Mouse (Mus musculus): ENCODE measurements at regions not wholly inside any gene's neighbourhood (a gene's known extent, or its start where the extent isn't known, plus 50 kb on each side); places are given as distances from the start of the nearest gene placed in this dataset.

DNA sequence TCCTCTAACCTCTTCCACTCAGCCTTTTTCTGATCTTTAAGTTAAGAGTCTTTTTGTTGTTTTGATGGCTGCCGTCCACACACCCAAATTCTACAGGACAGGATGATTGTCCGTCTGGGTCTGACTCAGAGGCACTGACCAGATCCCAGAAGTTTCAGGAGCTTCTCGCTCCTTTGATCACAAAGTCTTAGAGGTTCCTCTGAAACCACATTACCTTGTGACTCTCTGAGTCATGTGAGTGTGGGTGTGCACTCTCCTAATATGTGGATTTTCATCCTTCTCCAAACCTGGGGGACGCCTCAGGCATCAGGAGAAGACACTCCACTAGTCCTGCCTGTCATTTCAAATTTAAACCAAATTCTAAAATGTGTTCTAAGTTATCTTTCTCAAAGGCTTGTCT lies 52.0 kb upstream of the Aldh1a3 start:
- Histone ChIP-seq H3K4me1 (replicated peaks; ENCODE audit: control insufficient read depth, insufficient read depth, low read length) (no peaks in the 10 kb centered on the region), H3K36me3 (ENCODE audit: control insufficient read depth, insufficient read depth, low read length) (no peaks in the 10 kb centered on the region), H3K27ac (ENCODE audit: low read depth, low read length) (no peak overlapping the region), H3K9me3 (ENCODE audit: control insufficient read depth, low read length) (no peaks in the 10 kb centered on the region), H3K4me2 (no peak overlapping the region), H3K27me3 (replicated peaks; ENCODE audit: control insufficient read depth, insufficient read depth, low read length) (no peaks in the 10 kb centered on the region), H3K4me3 (ENCODE audit: low read depth, low read length) (no peak overlapping the region), H3K9ac (ENCODE audit: low read depth, low read length) (no peak overlapping the region)
- 85% methylated on average over 4 of the region's 4 CpGs for WGBS
- ATAC-seq (replicated peaks; ENCODE audit: low FRiP score) = no peak
- no peak for DNase-seq (ENCODE audit: low spot score)

DNA sequence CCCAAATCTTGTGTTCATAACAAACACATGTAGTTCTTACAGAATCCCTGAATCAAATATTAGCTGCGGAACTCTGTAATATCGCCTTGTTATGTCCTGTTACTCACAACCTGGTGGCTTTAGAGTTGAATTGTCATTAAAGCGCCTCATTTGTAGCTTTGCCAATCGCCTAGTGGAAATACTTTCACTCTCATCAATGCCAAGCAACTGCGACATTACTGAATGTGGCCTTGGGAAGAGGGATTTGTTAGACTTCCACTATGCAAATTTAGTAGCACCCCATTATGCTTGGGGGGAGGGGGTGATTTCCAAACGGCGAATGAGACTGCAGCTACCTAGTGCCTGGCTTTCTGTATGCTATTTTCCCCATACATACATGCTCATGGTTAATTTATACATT lies 50.8 kb upstream of the Aldh1a3 start:
- no peak overlapping the region for H3K4me2 ChIP-seq
- 83% methylated on average over 7 of the region's 7 CpGs for WGBS
- H3K27me3 ChIP-seq (replicated peaks; ENCODE audit: control insufficient read depth, insufficient read depth, low read length) = no peaks in the 10 kb centered on the region

GRCm38 (mm10) chr7:66477475-66477874 lies 50.2 kb upstream of the Aldh1a3 start:
- Histone ChIP-seq H3K4me1 (replicated peaks; ENCODE audit: control insufficient read depth, insufficient read depth, low read length) (no peaks in the 10 kb centered on the region), H3K27ac (ENCODE audit: low read depth, low read length) (no peak overlapping the region), H3K27me3 (replicated peaks; ENCODE audit: control insufficient read depth, insufficient read depth, low read length) (no peaks in the 10 kb centered on the region), H3K36me3 (ENCODE audit: control insufficient read depth, insufficient read depth, low read length) (no peaks in the 10 kb centered on the region), H3K4me3 (ENCODE audit: low read depth, low read length) (no peak overlapping the region), H3K9me3 (ENCODE audit: control insufficient read depth, low read length) (no peaks in the 10 kb centered on the region), H3K4me2 (no peak overlapping the region), H3K9ac (ENCODE audit: low read depth, low read length) (no peak overlapping the region)
- ATAC-seq (replicated peaks; ENCODE audit: low FRiP score) (no peak), DNase-seq (ENCODE audit: low spot score) (no peak)
- WGBS = 46% methylated on average over 5 of the region's 5 CpGs

More for the DNA sequence above, 50.8 kb upstream of the Aldh1a3 start:
- ATAC-seq (replicated peaks; ENCODE audit: low FRiP score) = no peak
- Histone ChIP-seq H3K9me3 (ENCODE audit: control insufficient read depth, low read length) (no peaks in the 10 kb centered on the region), H3K36me3 (ENCODE audit: control insufficient read depth, insufficient read depth, low read length) (no peaks in the 10 kb centered on the region), H3K4me1 (replicated peaks; ENCODE audit: control insufficient read depth, insufficient read depth, low read length) (no peaks in the 10 kb centered on the region), H3K9ac (ENCODE audit: low read depth, low read length) (no peak overlapping the region), H3K27ac (ENCODE audit: low read depth, low read length) (no peak overlapping the region), H3K4me3 (ENCODE audit: low read depth, low read length) (no peak overlapping the region)
- no peak for DNase-seq (ENCODE audit: low spot score)
